Mouse (Mus musculus) hindbrain, postnatal 0 days (tissue): ENCODE measurements at regions not wholly inside any gene's neighbourhood (a gene's known extent, or its start where the extent isn't known, plus 50 kb on each side); places are given as distances from the start of the nearest gene placed in this dataset.
A peak's percentile ranks its signal among the peaks of the same experiment; 100 is the strongest.
"Not testable (repeated sequence)": the region's sequence is repeated elsewhere in the genome, so short reads cannot be mapped to it uniquely, and the experiment has no call there.

Source experiments
- ATAC-seq: fragments of 200-750 bp; cut with Nextera tagmentation; 2 replicates; pipeline ENCODE4 v1.8.0; 2017; ENCODE audit warnings: mild to moderate bottlenecking, moderate TSS enrichment, moderate library complexity
- DNase-seq: peaks from one replicate; pipeline ENCODE4 v3.0.0-alpha.2; 2015; ENCODE audit warnings: low spot score
- H3K27ac ChIP-seq: fragments of 300-500 bp; sonication (generic); 2 replicates; pipeline ENCODE4 v1.5.1; 2014; ENCODE audit warnings: mild to moderate bottlenecking
- H3K27me3 ChIP-seq: fragments of 300-500 bp; sonication (generic); 2 replicates; pipeline ENCODE4 v1.6.1; 2014; ENCODE audit warnings: low read length, mixed read lengths; ENCODE audit not compliant: insufficient read depth
- H3K36me3 ChIP-seq: fragments of 300-500 bp; sonication (generic); 2 replicates; pipeline ENCODE4 v1.6.1; 2014; ENCODE audit warnings: low read length, mixed read lengths; ENCODE audit not compliant: insufficient read depth
- H3K4me1 ChIP-seq: fragments of 300-500 bp; sonication (generic); 2 replicates; pipeline ENCODE4 v1.6.1; 2014; ENCODE audit warnings: antibody characterized with exemption, low read length, mixed read lengths; ENCODE audit not compliant: insufficient read depth
- H3K4me2 ChIP-seq: fragments of 300-500 bp; sonication (generic); 2 replicates; pipeline ENCODE4 v1.6.1; 2014; ENCODE audit warnings: low read depth, mild to moderate bottlenecking, low read length, moderate library complexity, mixed read lengths
- H3K4me3 ChIP-seq: fragments of 300-500 bp; sonication (generic); 2 replicates; pipeline ENCODE4 v1.5.1; 2014; ENCODE audit warnings: low read length
- H3K9ac ChIP-seq: fragments of 300-500 bp; sonication (generic); replicated peaks from 2 replicates; pipeline ENCODE4 v1.6.1; 2014; ENCODE audit warnings: mild to moderate bottlenecking, low read length, moderate library complexity, mixed read lengths
- H3K9me3 ChIP-seq: fragments of 300-500 bp; sonication (generic); 2 replicates; pipeline ENCODE4 v1.6.1; 2016; ENCODE audit warnings: low read length, mixed read lengths
- CTCF ChIP-seq: IDR thresholded peaks from 2 replicates; pipeline ENCODE4 v1.5.1; 2016; ENCODE audit warnings: antibody characterized with exemption, control low read depth, low read depth
- WGBS: fragments of 180-500 bp; shearing (Covaris S2); extraction: QIAGEN DNeasy Blood & Tissue Kit; methylation state at CpG from one replicate; pipeline ENCODE4 v1.1.7; 2014; 5-methylcytosine and 5-hydroxymethylcytosine counted together

DNA sequence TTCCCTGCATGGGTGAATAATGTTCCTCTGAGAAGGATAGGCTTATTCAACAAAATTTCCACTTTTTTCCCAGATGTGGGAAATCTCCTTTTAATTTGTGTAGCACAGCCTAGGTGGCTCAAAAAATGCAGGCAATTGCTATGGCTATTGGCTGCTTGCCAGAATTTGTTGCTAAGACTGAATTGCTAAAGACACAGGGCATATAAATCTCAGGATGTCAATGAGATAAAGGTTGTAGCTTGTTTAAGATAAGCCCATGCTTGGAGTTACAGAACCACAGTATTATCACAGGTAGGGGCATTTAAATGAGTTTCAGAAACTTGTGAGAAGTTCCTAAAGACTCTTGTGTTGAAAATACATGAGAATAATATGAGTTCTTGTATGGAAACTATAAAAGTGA, 1203.0 kb upstream of the Tacstd2 start:
- Histone ChIP-seq H3K4me3 (no peak overlapping the region), H3K9me3 (no peaks in the 10 kb centered on the region), H3K4me2 (no peak overlapping the region), H3K36me3 (no peaks in the 10 kb centered on the region), H3K27ac (no peak overlapping the region), H3K9ac (no peak overlapping the region), H3K27me3 (no peaks in the 10 kb centered on the region), H3K4me1 (no peaks in the 10 kb centered on the region)
- ATAC-seq, result no peak
- peak; percentile 41 for DNase-seq
- no peak for TF ChIP-seq CTCF

DNA sequence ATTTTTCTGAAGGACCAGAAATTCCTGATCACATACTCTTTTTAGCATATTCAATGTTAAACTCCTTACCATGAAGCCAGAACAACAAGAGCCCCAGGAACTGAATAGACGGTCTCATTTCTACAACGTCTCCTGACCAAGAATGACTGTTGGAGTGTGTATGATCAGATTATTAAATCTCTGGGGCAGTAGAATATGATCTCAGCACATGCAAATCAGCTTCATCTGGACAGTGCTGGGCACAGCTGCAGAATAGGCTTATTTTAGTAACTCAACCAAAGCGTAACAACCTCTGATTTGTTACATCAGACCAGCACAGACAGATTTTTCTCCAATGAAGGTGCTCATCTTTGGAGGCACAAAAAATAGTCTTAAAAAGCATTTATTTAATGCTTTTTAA, 1201.1 kb upstream of the Tacstd2 start:
- no peak overlapping the region for H3K27ac ChIP-seq
- no peak for TF ChIP-seq CTCF
- no peaks in the 10 kb centered on the region for H3K27me3 ChIP-seq
- H3K36me3 ChIP-seq, result no peaks in the 10 kb centered on the region
- no peak for DNase-seq
- no peaks in the 10 kb centered on the region for H3K9me3 ChIP-seq
- no peaks in the 10 kb centered on the region for H3K4me1 ChIP-seq
- H3K4me2 ChIP-seq, result no peak overlapping the region
- WGBS, result 81% methylated on average over 3 of the region's 3 CpGs
- no peak overlapping the region for H3K9ac ChIP-seq
- no peak overlapping the region for H3K4me3 ChIP-seq
- no peak for ATAC-seq

DNA sequence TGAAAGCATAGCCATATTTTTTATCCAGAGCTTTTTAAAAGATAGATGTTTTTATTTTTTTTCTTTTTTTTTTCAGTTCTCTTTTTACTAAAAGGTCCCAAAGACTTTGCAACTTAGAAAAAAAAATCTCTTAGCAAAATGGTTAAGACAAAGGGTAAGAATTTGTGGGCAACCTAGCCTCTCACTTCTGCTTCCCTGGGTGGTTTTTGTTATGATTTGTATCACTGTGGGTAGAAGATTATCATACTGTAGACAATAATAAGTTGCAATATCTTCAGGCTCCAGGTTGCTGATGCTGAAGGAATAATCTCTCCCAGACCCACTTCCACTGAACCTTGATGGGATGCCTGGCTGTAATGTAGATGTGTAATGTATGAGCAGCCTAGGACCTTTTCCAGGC, 1200.5 kb upstream of the Tacstd2 start:
- no peak for ATAC-seq

DNA sequence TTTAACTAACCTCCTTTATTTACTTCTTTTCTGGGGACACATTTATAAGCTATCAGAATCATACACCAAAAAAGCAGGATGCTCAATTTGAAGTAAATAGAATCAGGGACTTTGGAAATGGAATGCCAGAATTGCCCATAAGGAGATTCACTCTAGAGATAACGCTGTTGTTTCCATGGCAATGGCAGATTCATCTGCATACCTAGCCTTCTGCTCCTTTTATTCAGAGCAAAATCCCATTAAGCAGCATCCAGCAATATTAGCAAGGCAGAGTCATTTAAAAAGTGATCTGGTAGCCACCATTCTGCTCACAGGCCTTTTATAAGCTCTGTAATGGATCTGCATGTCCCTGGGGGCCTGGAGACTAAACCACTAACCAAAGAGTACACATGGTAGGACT, 1175.5 kb upstream of the Tacstd2 start:
- DNase-seq (peak; percentile 6), ATAC-seq (0 out of 2 replicates have a peak, but pooled peaks have one; percentile 27)
- H3K27ac ChIP-seq, H3K4me2 ChIP-seq, H3K27me3 ChIP-seq, H3K4me3 ChIP-seq, H3K4me1 ChIP-seq, H3K9me3 ChIP-seq, H3K9ac ChIP-seq, H3K36me3 ChIP-seq: not testable (repeated sequence)
- 74% methylated on average over 1 of the region's 1 CpGs for WGBS

More for the DNA sequence above, 1200.5 kb upstream of the Tacstd2 start:
- Histone ChIP-seq H3K4me3 (no peak overlapping the region), H3K27ac (no peak overlapping the region), H3K4me1 (no peaks in the 10 kb centered on the region), H3K9me3 (no peaks in the 10 kb centered on the region), H3K4me2 (no peak overlapping the region), H3K9ac (no peak overlapping the region), H3K27me3 (no peaks in the 10 kb centered on the region), H3K36me3 (no peaks in the 10 kb centered on the region)
- DNase-seq, result no peak
- no peak for TF ChIP-seq CTCF

DNA sequence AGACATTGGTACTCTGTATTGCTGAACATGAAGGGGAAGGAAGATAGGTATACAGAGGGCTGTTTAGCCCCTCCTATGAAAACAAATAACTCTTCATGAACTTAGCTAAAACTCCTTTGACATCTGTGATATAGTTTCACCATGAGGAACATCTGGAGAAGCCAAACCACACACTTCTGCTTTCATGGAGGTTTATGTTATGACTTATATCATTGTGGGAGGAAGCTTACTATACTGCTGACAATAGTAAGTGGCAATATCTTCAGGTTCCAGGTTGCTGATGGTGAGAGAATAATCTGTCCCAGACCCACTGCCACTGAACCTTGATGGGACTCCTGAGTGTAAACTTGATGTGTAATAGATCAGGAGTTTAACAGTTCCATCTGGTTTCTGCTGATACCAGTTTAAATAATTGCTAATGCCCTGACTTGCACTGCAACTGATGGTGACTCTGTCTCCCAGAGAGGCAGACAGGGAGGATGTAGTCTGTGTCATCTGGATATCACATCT, 1168.8 kb upstream of the Tacstd2 start:
- not testable (repeated sequence) for H3K27ac ChIP-seq, H3K4me2 ChIP-seq, H3K9me3 ChIP-seq, ATAC-seq, H3K4me1 ChIP-seq, DNase-seq, H3K27me3 ChIP-seq, H3K36me3 ChIP-seq, H3K9ac ChIP-seq, H3K4me3 ChIP-seq

DNA sequence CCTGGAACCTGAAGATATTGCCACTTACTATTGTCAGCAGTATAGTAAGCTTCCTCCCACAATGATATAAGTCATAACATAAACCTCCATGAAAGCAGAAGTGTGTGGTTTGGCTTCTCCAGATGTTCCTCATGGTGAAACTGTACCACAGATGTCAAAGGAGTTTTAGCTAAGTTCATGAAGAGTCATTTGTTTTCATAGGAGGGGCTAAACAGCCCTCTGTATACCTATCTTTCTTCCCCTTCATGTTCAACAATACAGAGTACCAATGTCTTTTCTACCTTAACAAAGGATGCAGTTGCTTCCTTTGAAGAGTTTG, 1145.2 kb upstream of the Tacstd2 start:
- not testable (repeated sequence) for H3K27me3 ChIP-seq, H3K27ac ChIP-seq, H3K4me3 ChIP-seq, H3K4me2 ChIP-seq, H3K9ac ChIP-seq, ATAC-seq, H3K4me1 ChIP-seq, DNase-seq, H3K9me3 ChIP-seq, H3K36me3 ChIP-seq

DNA sequence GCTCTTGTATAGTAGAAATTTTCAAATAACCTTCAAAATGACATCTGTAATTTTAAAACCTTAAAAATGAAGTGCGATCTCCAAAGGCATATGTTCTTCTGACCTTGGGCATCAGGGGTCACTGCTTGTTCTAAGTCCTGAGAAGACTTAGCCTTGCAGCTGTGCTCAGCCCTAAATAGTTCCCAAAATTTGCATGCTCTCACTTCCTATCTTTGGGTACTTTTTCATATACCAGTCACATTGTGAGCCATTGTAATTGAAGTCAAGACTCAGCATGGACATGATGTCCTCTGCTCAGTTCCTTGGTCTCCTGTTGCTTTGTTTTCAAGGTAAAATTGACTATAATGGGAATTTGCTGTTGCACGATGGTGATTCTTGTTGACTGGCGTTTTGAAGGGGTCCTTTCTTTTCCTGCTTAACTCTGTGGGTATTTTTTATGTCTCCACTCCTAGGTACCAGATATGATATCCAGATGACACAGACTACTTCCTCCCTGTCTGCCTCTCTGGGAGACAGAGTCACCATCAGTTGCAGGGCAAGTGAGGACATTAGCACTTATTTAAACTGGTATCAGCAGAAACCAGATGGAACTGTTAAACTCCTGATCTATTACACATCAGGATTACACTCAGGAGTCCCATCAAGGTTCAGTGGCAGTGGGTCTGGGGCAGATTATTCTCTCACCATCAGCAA, 1144.6 kb upstream of the Tacstd2 start:
- 81% methylated on average over 3 of the region's 3 CpGs for WGBS
- ATAC-seq (no peak), DNase-seq (no peak)
- H3K4me1 ChIP-seq, result no peaks in the 10 kb centered on the region
- no peak for TF ChIP-seq CTCF
- H3K4me3 ChIP-seq, result no peak overlapping the region
- H3K9ac ChIP-seq, result no peak overlapping the region
- no peak overlapping the region for H3K27ac ChIP-seq
- H3K4me2 ChIP-seq, result no peak overlapping the region
- no peaks in the 10 kb centered on the region for H3K27me3 ChIP-seq
- H3K36me3 ChIP-seq, result no peaks in the 10 kb centered on the region
- no peaks in the 10 kb centered on the region for H3K9me3 ChIP-seq
